Mouse (Mus musculus) thymus, adult 2 months (tissue): ENCODE data around the gene H2al1m. TPM values are rescaled to one million over a fixed set of nuclear protein-coding genes. Genes with fewer than 3 reads are reported as not detected.
A peak's percentile ranks its signal among the peaks of the same experiment; 100 is the strongest.

Experiments used
- DNase-seq: peaks from one replicate; pipeline ENCODE4 v3.0.0; 2021
- H3K27ac ChIP-seq: fragments of 200-500 bp; 2 replicates; pipeline ENCODE4 v1.5.1; 2012; ENCODE audit warnings: low read length, control low read depth; ENCODE audit not compliant: control insufficient read depth, insufficient read depth
- H3K27me3 ChIP-seq: fragments of 200-500 bp; 2 replicates; pipeline ENCODE4 v1.6.1; 2012; ENCODE audit warnings: mild to moderate bottlenecking, low read length, moderate library complexity, mixed read lengths; ENCODE audit not compliant: control insufficient read depth, insufficient read depth
- H3K36me3 ChIP-seq: fragments of 200-500 bp; 2 replicates; pipeline ENCODE4 v1.6.1; 2012; ENCODE audit warnings: mild to moderate bottlenecking, low read length, moderate library complexity; ENCODE audit not compliant: control insufficient read depth, insufficient read depth
- H3K4me1 ChIP-seq: fragments of 200-500 bp; replicated peaks from 2 replicates; pipeline ENCODE4 v1.6.1; 2012; ENCODE audit warnings: low read length; ENCODE audit not compliant: control insufficient read depth, insufficient read depth
- H3K4me3 ChIP-seq: fragments of 200-500 bp; 2 replicates; pipeline ENCODE4 v1.5.1; 2012; ENCODE audit warnings: mild to moderate bottlenecking, low read length, control low read depth, moderate library complexity; ENCODE audit not compliant: control insufficient read depth, insufficient read depth
- CTCF ChIP-seq: fragments of 200-500 bp; IDR thresholded peaks from 2 replicates; pipeline ENCODE4 v1.5.1; 2012; ENCODE audit warnings: mild to moderate bottlenecking, control low read depth, low read length, moderate library complexity, borderline replicate concordance; ENCODE audit not compliant: control insufficient read depth, poor library complexity, insufficient read depth; ENCODE audit errors: extremely low read depth
- POLR2A ChIP-seq: fragments of 200-500 bp; IDR thresholded peaks from 2 replicates; pipeline ENCODE4 v1.6.1; 2012; ENCODE audit warnings: mild to moderate bottlenecking, low read length, control low read depth, moderate library complexity; ENCODE audit not compliant: control insufficient read depth, poor library complexity, insufficient read depth; ENCODE audit errors: extremely low read depth
- WGBS: fragments of 180-500 bp; shearing (Covaris S2); methylation state at CpG from one replicate; pipeline ENCODE4 v1.1.7; 2018; 5-methylcytosine and 5-hydroxymethylcytosine counted together
- polyA plus RNA-seq: library from polyadenylated mRNA; depleted of rRNA; stranded (reverse); fragments of >200 nt; gene quantifications from 2 replicates; pipeline ENCODE4 v1.2.3, GENCODE M21; 2012

The H2al1m gene
- polyA plus RNA-seq, 1 experiment = 0.57 TPM

- Histone ChIP-seq H3K27ac (no peak overlapping the region), H3K27me3 (no peaks in the 10 kb centered on the region), H3K4me1 (no peaks in the 10 kb centered on the region), H3K4me3 (no peak overlapping the region), H3K36me3 (no peaks in the 10 kb centered on the region)
- no peak for DNase-seq
- 97% methylated on average over 3 of the region's 3 CpGs for WGBS
- TF ChIP-seq POLR2A = no peak
- no peak for TF ChIP-seq CTCF
These were observed 28.7 kb upstream of the H2al1m start for GRCm38 (mm10) chrX:9254901-9255300.

- Histone ChIP-seq H3K4me3 (no peak within 1 kb of the TSS), H3K36me3 (no peaks in the 10 kb centered on the region), H3K27me3 (no peaks in the 10 kb centered on the region), H3K4me1 (no peaks in the 10 kb centered on the region), H3K27ac (no peak within 1 kb of the TSS)
- WGBS = 96% methylated on average over 5 of the region's 5 CpGs
- no peak for DNase-seq
- TF ChIP-seq CTCF = no peak
These were observed 26.8 kb upstream of the H2al1m start, which contains the start of gene Gm14862 for GRCm38 (mm10) chrX:9256766-9257165. Gene Gm14862, minus strand, starts transcription at chrX:9256899.

GRCm38 (mm10) chrX:9257831-9258230 is 25.7 kb upstream of the H2al1m start:
- Histone ChIP-seq H3K27ac (no peak overlapping the region), H3K4me1 (no peaks in the 10 kb centered on the region), H3K27me3 (no peaks in the 10 kb centered on the region), H3K36me3 (no peaks in the 10 kb centered on the region), H3K4me3 (no peak overlapping the region)
- 84% methylated on average over 7 of the region's 7 CpGs for WGBS
- TF ChIP-seq CTCF = no peak
- TF ChIP-seq POLR2A = no peak
- DNase-seq = no peak

- Histone ChIP-seq H3K27me3 (no peaks in the 10 kb centered on the region), H3K4me1 (no peaks in the 10 kb centered on the region), H3K4me3 (no peak overlapping the region), H3K36me3 (no peaks in the 10 kb centered on the region), H3K27ac (no peak overlapping the region)
- no peak for TF ChIP-seq POLR2A
- DNase-seq = no peak
- 76% methylated on average over 1 of the region's 1 CpGs for WGBS
These were observed 24.3 kb upstream of the H2al1m start for GRCm38 (mm10) chrX:9259267-9259666.

- no peak for DNase-seq
- Histone ChIP-seq H3K27ac (no peak overlapping the region), H3K4me3 (no peak overlapping the region), H3K36me3 (no peaks in the 10 kb centered on the region), H3K27me3 (no peaks in the 10 kb centered on the region), H3K4me1 (0 out of 2 replicates have a peak, but pooled peaks cover 4% of the 10 kb centered on the region)
- 97% methylated on average over 3 of the region's 3 CpGs for WGBS
- TF ChIP-seq CTCF (no peak), POLR2A (no peak)
These were observed 12.5 kb upstream of the H2al1m start for GRCm38 (mm10) chrX:9271112-9271511.

- 0 out of 2 replicates have a peak, but pooled peaks cover 4% of the 10 kb centered on the region for H3K4me1 ChIP-seq
- 7% methylated on average over 8 of the region's 8 CpGs for WGBS
- peak overlapping the region; percentile 91 for H3K4me3 ChIP-seq
- no peaks in the 10 kb centered on the region for H3K36me3 ChIP-seq
- no peaks in the 10 kb centered on the region for H3K27me3 ChIP-seq
- TF ChIP-seq POLR2A (no peak), CTCF (no peak)
- no peak for DNase-seq
- no peak overlapping the region for H3K27ac ChIP-seq
These were observed 11.6 kb upstream of the H2al1m start for GRCm38 (mm10) chrX:9271947-9272459.
